Mouse (Mus musculus) liver (tissue): ENCODE data around the gene Zbtb16.

Experiments
- DNase-seq: peaks from one replicate; pipeline ENCODE4 v3.0.0-alpha.2; 2020; ENCODE audit warnings: mixed read lengths

The Zbtb16 gene

GRCm38 (mm10) chr9:48661225-48662023 lies 174.6 kb downstream of the Zbtb16 start:
- no peak for DNase-seq

- DNase-seq: peak; percentile 29
Observed at GRCm38 (mm10) chr9:48655525-48656169, 180.4 kb downstream of the Zbtb16 start.

- DNase-seq: peak; percentile 53
Observed at GRCm38 (mm10) chr9:48654730-48655129, 181.3 kb downstream of the Zbtb16 start.

- no peak for DNase-seq
Observed at GRCm38 (mm10) chr9:48653399-48654070, 182.5 kb downstream of the Zbtb16 start.

GRCm38 (mm10) chr9:48652026-48652425 lies 184.0 kb downstream of the Zbtb16 start:
- DNase-seq: no peak

- no peak for DNase-seq
Observed at GRCm38 (mm10) chr9:48650846-48651245, 185.2 kb downstream of the Zbtb16 start.

- DNase-seq: no peak
Observed at GRCm38 (mm10) chr9:48649851-48650685, 186.0 kb downstream of the Zbtb16 start.

- DNase-seq: peak; percentile 69
Observed at GRCm38 (mm10) chr9:48649098-48649766, 186.8 kb downstream of the Zbtb16 start.

- no peak for DNase-seq
Observed at GRCm38 (mm10) chr9:48648285-48649097, 187.5 kb downstream of the Zbtb16 start.

- no peak for DNase-seq
Observed at GRCm38 (mm10) chr9:48647648-48648284, 188.3 kb downstream of the Zbtb16 start.

GRCm38 (mm10) chr9:48646781-48647647 lies 189.0 kb downstream of the Zbtb16 start:
- no peak for DNase-seq

GRCm38 (mm10) chr9:48646251-48646650 lies 189.8 kb downstream of the Zbtb16 start:
- peak; percentile 67 for DNase-seq

- no peak for DNase-seq
Observed at GRCm38 (mm10) chr9:48645648-48646126, 190.3 kb downstream of the Zbtb16 start.

- peak; percentile 23 for DNase-seq
Observed at GRCm38 (mm10) chr9:48644926-48645647, 190.9 kb downstream of the Zbtb16 start.

- no peak for DNase-seq
Observed at GRCm38 (mm10) chr9:48644376-48644775, 191.6 kb downstream of the Zbtb16 start.

GRCm38 (mm10) chr9:48641636-48642035 lies 194.4 kb downstream of the Zbtb16 start:
- no peak for DNase-seq

- no peak for DNase-seq
Observed at GRCm38 (mm10) chr9:48640881-48641280, 195.1 kb downstream of the Zbtb16 start.

- no peak for DNase-seq
Observed at GRCm38 (mm10) chr9:48638176-48638803, 197.7 kb downstream of the Zbtb16 start.
